Mouse (Mus musculus) heart, embryonic 11.5 days (tissue): Measurements from ENCODE around the gene Specc1l. TPM values are rescaled to one million over a fixed set of nuclear protein-coding genes. Genes with fewer than 3 reads are reported as not detected.
A peak's percentile ranks its signal among the peaks of the same experiment; 100 is the strongest.

Experiments used
- ATAC-seq: fragments of 200-750 bp; cut with Nextera tagmentation; replicated peaks from 2 replicates; pipeline ENCODE4 v1.8.0; 2017; ENCODE audit warnings: moderate library complexity; ENCODE audit not compliant: insufficient number of reproducible peaks, low FRiP score, low TSS enrichment
- H3K27ac ChIP-seq: fragments of 300-500 bp; sonication (generic); 2 replicates; pipeline ENCODE4 v1.5.1; 2014; ENCODE audit warnings: mild to moderate bottlenecking, low read depth, low read length
- H3K27me3 ChIP-seq: fragments of 300-500 bp; sonication (generic); 2 replicates; pipeline ENCODE4 v1.6.1; 2014; ENCODE audit warnings: mild to moderate bottlenecking, low read length, mixed read lengths; ENCODE audit not compliant: control insufficient read depth, insufficient read depth
- H3K36me3 ChIP-seq: fragments of 300-500 bp; sonication (generic); 2 replicates; pipeline ENCODE4 v1.6.1; 2014; ENCODE audit warnings: mild to moderate bottlenecking, low read length, moderate library complexity, mixed read lengths; ENCODE audit not compliant: control insufficient read depth, insufficient read depth
- H3K4me1 ChIP-seq: fragments of 300-500 bp; sonication (generic); 2 replicates; pipeline ENCODE4 v1.6.1; 2014; ENCODE audit warnings: low read length; ENCODE audit not compliant: control insufficient read depth, insufficient read depth
- H3K4me2 ChIP-seq: fragments of 300-500 bp; sonication (generic); 2 replicates; pipeline ENCODE4 v1.6.1; 2014; ENCODE audit warnings: mild to moderate bottlenecking, moderate library complexity
- H3K4me3 ChIP-seq: fragments of 300-500 bp; sonication (generic); 2 replicates; pipeline ENCODE4 v1.5.1; 2014; ENCODE audit warnings: low read depth, low read length
- H3K9ac ChIP-seq: fragments of 300-500 bp; sonication (generic); 2 replicates; pipeline ENCODE4 v1.6.1; 2014; ENCODE audit warnings: mild to moderate bottlenecking, low read depth, low read length, moderate library complexity
- H3K9me3 ChIP-seq: fragments of 300-500 bp; sonication (generic); replicated peaks from 2 replicates; pipeline ENCODE4 v1.6.1; 2016; ENCODE audit warnings: low read length; ENCODE audit not compliant: control insufficient read depth
- WGBS: fragments of 180-500 bp; shearing (Covaris S2); extraction: QIAGEN DNeasy Blood & Tissue Kit; methylation state at CpG from one replicate; pipeline ENCODE4 v1.1.7; 2014; ENCODE audit not compliant: insufficient replicate concordance; 5-methylcytosine and 5-hydroxymethylcytosine counted together
- polyA plus RNA-seq: library from polyadenylated mRNA; unstranded; fragments of >200 nt; fragmentation: Nextera tagmentation; extraction: Ambion mirVana; gene quantifications from 2 replicates; pipeline ENCODE4 v1.2.1, GENCODE M21; 2014

Specc1l gene
- polyA plus RNA-seq, 1 experiment from 2014 or later: 15.7 TPM

DNA sequence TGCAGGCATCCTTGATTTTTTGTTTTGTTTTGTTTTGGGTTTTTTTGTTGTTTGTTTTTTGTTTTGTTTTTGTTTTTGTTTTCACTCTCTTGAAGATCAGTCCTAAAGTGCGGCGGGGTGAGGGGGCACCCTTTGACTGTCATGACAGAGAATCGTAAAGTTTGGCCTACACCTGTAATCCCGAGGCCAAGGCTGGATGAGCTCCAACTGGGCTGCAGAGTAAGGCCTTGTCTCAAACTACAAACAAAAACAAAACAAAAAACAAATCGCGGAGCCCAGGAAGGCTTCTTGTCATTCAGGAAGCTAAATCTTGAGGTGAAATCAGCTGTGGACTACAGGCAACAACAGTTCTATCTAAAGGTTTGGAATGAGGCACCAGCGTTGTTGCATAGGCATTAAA lies 1.1 kb downstream of the Specc1l start:
- peak overlapping the region; percentile 90 for H3K4me2 ChIP-seq
- no peaks in the 10 kb centered on the region for H3K9me3 ChIP-seq
- H3K27me3 ChIP-seq: no peaks in the 10 kb centered on the region
- H3K9ac ChIP-seq: peak overlapping the region; percentile 95
- no peak overlapping the region for H3K27ac ChIP-seq
- peak overlapping the region; percentile 77 for H3K4me3 ChIP-seq
- 56% methylated on average over 7 of the region's 7 CpGs for WGBS
- ATAC-seq: no peak
- H3K4me1 ChIP-seq: peaks cover 7% of the 10 kb centered on the region
- no peaks in the 10 kb centered on the region for H3K36me3 ChIP-seq

GRCm38 (mm10) chr10:75220722-75221121 lies 8.8 kb downstream of the Specc1l start:
- Histone ChIP-seq H3K27me3 (no peaks in the 10 kb centered on the region), H3K9ac (no peak overlapping the region), H3K36me3 (no peaks in the 10 kb centered on the region), H3K4me1 (peaks cover 19% of the 10 kb centered on the region), H3K27ac (no peak overlapping the region), H3K9me3 (no peaks in the 10 kb centered on the region), H3K4me3 (no peak overlapping the region), H3K4me2 (no peak overlapping the region)
- 88% methylated on average over 3 of the region's 3 CpGs for WGBS
- ATAC-seq: no peak

- no peaks in the 10 kb centered on the region for H3K27me3 ChIP-seq
- H3K27ac ChIP-seq: no peak overlapping the region
- no peak overlapping the region for H3K9ac ChIP-seq
- H3K4me3 ChIP-seq: no peak overlapping the region
- 53% methylated on average over 4 of the region's 4 CpGs for WGBS
- peaks cover 22% of the 10 kb centered on the region for H3K4me1 ChIP-seq
- no peak for ATAC-seq
- H3K9me3 ChIP-seq: no peaks in the 10 kb centered on the region
- no peaks in the 10 kb centered on the region for H3K36me3 ChIP-seq
- no peak overlapping the region for H3K4me2 ChIP-seq
These were observed 10.2 kb downstream of the Specc1l start for GRCm38 (mm10) chr10:75221936-75222610.

GRCm38 (mm10) chr10:75222611-75222998 lies 10.7 kb downstream of the Specc1l start:
- WGBS: 75% methylated on average over 5 of the region's 5 CpGs

GRCm38 (mm10) chr10:75224154-75224553 lies 12.3 kb downstream of the Specc1l start:
- Histone ChIP-seq H3K4me2 (no peak overlapping the region), H3K9ac (no peak overlapping the region), H3K4me3 (no peak overlapping the region), H3K36me3 (no peaks in the 10 kb centered on the region), H3K4me1 (peaks cover 22% of the 10 kb centered on the region), H3K27me3 (no peaks in the 10 kb centered on the region), H3K27ac (no peak overlapping the region), H3K9me3 (no peaks in the 10 kb centered on the region)
- WGBS: 50% methylated on average over 3 of the region's 3 CpGs
- no peak for ATAC-seq

More at GRCm38 (mm10) chr10:75222611-75222998, 10.7 kb downstream of the Specc1l start:
- Histone ChIP-seq H3K27me3 (no peaks in the 10 kb centered on the region), H3K4me3 (no peak overlapping the region), H3K9me3 (no peaks in the 10 kb centered on the region), H3K4me1 (peaks cover 22% of the 10 kb centered on the region), H3K27ac (no peak overlapping the region), H3K9ac (no peak overlapping the region), H3K36me3 (no peaks in the 10 kb centered on the region), H3K4me2 (no peak overlapping the region)
- no peak for ATAC-seq

GRCm38 (mm10) chr10:75224630-75225029 lies 12.8 kb downstream of the Specc1l start:
- Histone ChIP-seq H3K4me3 (no peak overlapping the region), H3K9me3 (no peaks in the 10 kb centered on the region), H3K4me1 (peaks cover 22% of the 10 kb centered on the region), H3K4me2 (no peak overlapping the region), H3K27me3 (no peaks in the 10 kb centered on the region), H3K36me3 (no peaks in the 10 kb centered on the region), H3K27ac (no peak overlapping the region), H3K9ac (no peak overlapping the region)
- no peak for ATAC-seq
- WGBS: no CpG with 5 or more reads among the region's 2 CpGs

DNA sequence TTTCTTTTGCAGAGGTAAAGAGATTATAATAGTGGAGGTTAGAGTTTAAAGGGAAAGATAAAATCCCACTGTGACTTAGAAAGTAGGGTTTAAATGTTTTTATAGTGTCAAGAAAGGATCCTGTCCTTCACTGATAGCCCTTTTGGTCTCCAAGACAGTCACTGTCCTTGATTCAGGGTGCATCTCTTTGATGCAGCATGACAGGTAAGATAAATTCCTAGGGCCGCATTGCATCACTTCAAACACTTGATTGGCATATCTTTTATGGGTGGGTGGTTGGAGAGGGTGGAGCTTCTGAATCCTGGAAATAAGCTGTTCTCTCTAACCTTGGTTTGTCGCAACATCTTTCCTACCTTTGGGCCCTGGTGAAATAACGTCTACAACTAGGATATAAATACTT lies 15.5 kb downstream of the Specc1l start:
- no peaks in the 10 kb centered on the region for H3K27me3 ChIP-seq
- peaks cover 7% of the 10 kb centered on the region; the same call in 1 of the 2 replicates for H3K4me1 ChIP-seq
- 80% methylated on average over 3 of the region's 3 CpGs for WGBS
- no peak overlapping the region for H3K4me3 ChIP-seq
- H3K36me3 ChIP-seq: peaks cover 3% of the 10 kb centered on the region
- ATAC-seq: no peak
- H3K27ac ChIP-seq: no peak overlapping the region
- H3K9ac ChIP-seq: no peak overlapping the region
- H3K9me3 ChIP-seq: no peaks in the 10 kb centered on the region
- no peak overlapping the region for H3K4me2 ChIP-seq

DNA sequence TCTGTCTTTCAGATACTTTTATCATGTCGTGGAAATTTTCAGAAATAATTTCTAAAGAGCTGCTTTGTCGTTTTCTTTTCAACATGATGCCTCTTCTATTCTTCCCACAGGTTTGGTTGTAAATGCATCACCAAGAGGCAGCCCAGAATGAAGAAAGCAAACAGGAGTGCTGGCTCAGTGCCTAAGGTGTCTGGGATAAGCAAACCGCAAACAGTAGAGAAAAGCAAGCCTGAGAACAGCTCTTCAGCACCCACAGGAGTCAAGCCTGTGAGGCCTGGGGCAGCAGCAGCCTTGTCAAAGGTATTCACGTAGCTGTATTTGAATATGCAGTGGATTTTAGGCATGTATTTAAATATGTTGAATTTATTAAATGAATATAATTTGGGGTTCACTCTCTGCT lies 18.7 kb downstream of the Specc1l start:
- ATAC-seq: no peak
- Histone ChIP-seq H3K4me2 (no peak overlapping the region), H3K27me3 (no peaks in the 10 kb centered on the region), H3K9ac (no peak overlapping the region), H3K9me3 (no peaks in the 10 kb centered on the region), H3K4me1 (0 out of 2 replicates have a peak, but pooled peaks cover 3% of the 10 kb centered on the region), H3K4me3 (no peak overlapping the region), H3K27ac (no peak overlapping the region), H3K36me3 (peaks cover 6% of the 10 kb centered on the region)
- 83% methylated on average over 4 of the region's 4 CpGs for WGBS

DNA sequence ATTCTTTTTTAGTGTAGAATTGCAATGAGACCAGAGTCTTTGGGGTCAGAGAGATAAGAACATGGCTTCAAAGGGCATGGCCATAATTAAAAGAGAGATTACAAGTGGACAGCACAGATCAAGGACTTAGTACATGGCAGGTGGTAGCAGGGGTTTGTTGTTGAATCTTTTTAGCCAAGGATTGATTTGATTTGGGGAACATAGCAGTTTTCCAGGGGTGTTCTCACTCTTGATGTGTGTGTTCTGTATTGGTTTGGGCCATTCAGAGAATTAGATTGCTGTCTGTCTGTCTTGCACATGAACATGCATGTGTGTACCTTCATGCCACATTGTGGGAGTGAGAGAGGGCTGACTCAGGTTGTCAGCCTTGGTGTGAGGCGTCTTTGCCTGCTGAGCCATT lies 20.0 kb downstream of the Specc1l start:
- no peak overlapping the region for H3K27ac ChIP-seq
- 96% methylated on average over 1 of the region's 1 CpGs for WGBS

More for the DNA sequence above, 20.0 kb downstream of the Specc1l start:
- Histone ChIP-seq H3K9ac (no peak overlapping the region), H3K4me3 (no peak overlapping the region), H3K36me3 (peaks cover 6% of the 10 kb centered on the region), H3K4me2 (no peak overlapping the region), H3K9me3 (no peaks in the 10 kb centered on the region), H3K27me3 (no peaks in the 10 kb centered on the region), H3K4me1 (no peaks in the 10 kb centered on the region)
- no peak for ATAC-seq
